Mouse (Mus musculus) lung, postnatal 0 days (tissue): ENCODE results near the gene Mfsd11.

ENCODE experiments used
- CTCF ChIP-seq: IDR thresholded peaks from 2 replicates; pipeline ENCODE4 v1.5.1; 2016; ENCODE audit warnings: antibody characterized with exemption, mild to moderate bottlenecking
- EP300 ChIP-seq: IDR thresholded peaks from 2 replicates; pipeline ENCODE4 v1.6.1; 2016; ENCODE audit warnings: antibody characterized with exemption, mild to moderate bottlenecking, control low read depth

DNA sequence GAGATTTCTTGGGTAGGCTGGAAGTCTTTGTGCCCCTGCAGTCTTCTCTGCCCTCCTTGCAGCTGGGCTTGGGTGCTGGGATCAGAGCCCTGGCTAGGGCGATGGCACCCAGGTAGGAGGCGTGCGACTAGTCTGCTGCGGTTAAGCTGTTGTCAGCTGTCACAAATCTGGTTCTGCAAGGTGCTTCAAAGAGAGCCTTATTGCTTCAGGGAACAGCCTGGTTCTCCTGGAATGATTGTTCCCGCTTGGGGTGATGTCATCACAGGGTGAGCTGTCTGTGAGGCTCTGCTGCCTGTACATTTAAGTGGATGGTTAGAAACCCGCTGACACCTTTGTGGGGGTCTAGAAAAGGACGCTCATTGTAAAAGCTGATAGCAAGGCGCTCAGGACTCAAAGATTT lies 17.0 kb downstream of the Mfsd11 start:
- TF ChIP-seq CTCF (no peak), EP300 (no peak)
